Mouse (Mus musculus): ENCODE measurements around the gene Smndc1. TPM values are rescaled to one million over a fixed set of nuclear protein-coding genes. Genes with fewer than 3 reads are reported as not detected.

The Smndc1 gene
- polyA plus RNA-seq, 1 experiment = 199 TPM

DNA sequence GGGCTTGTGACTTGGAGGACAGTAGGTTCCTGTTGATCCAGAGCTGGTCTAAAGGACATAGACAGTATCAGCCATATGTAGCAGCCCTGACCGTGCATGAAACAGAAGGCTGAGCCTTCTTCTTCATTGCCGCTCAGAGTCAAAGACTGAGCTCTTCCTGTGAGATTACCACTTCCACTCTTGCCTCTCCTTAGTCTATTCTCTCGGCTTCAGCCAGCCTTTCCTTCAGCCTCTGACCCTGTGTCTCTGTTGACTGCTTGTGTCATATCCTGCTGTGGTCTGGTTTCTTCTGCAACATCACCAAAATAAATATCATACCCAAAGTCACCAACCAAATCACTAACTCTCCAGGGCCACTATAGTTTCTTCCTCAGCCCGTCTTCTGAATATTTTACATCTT, 8.8 kb upstream of the Smndc1 start:
- no peak for TF ChIP-seq GATA1 (IDR thresholded peaks at IDR 0.05; ENCODE audit: low read length)

DNA sequence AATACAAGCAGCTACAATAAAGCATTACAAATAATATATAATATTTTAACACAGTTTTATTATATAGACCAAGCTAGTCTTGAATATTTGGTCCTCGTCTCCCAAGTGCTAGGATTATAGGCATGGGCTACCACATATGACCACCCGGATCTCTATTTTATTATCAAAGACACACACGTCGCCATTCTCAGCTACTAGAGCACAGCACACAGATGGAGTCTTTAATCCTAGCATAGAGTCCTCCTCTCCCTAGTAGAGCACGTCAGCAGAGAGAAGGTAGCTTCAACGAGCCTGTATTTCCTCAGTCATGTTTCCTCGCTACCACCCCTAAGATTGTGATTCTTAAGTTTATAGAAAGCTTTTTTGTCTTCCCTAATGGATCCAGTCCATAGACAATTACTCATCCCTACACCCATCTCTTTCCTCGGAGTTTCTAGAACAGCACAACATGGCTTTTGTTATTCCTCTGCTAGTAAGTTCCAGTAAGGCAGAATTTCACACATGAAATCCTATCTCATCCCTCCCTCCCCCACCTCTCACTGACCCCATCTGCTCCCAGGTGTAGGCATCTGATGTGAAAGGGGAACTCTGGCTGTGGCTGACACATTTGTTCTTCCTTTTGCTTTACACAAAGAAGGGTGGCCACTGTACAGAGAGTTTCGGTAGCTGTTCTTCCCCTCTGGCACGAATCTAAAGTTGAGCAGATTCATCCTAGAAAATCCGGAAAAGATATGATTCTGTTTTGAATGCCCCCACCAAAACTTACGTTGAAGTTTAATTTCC, 7.3 kb upstream of the Smndc1 start:
- TF ChIP-seq GATA1 (IDR thresholded peaks at IDR 0.05; ENCODE audit: low read length) = no peak

- no peak for TF ChIP-seq GATA1 (IDR thresholded peaks at IDR 0.05; ENCODE audit: low read length)
Measured at GRCm38 (mm10) chr19:53394552-53394951, 4.2 kb upstream of the Smndc1 start.

GRCm38 (mm10) chr19:53393646-53394045, 3.3 kb upstream of the Smndc1 start:
- no peak for TF ChIP-seq GATA1 (IDR thresholded peaks at IDR 0.05; ENCODE audit: low read length)

GRCm38 (mm10) chr19:53392781-53393343, 2.5 kb upstream of the Smndc1 start:
- TF ChIP-seq GATA1 (IDR thresholded peaks at IDR 0.05; ENCODE audit: low read length) = no peak

DNA sequence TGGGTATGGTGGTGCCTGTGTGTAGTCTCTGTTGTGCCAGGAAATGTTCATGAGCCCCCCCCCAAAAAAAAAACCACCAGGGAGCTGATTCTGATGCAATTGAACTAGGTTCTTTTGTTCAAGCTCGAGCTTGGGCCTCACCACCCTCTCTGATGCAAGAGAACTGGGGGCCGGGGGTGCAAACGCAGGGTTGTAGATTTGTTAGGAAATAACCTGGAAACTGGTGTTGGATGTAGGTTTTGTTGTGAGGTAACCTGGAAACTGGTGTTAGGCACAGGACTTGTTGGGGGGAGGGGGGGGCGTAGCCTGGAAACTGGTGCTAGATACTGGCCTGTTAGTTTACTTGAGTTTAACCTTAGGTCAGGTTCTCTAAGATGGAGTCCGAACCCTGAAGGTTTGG, 1.4 kb upstream of the Smndc1 start:
- TF ChIP-seq GATA1 (IDR thresholded peaks at IDR 0.05; ENCODE audit: low read length) = no peak

DNA sequence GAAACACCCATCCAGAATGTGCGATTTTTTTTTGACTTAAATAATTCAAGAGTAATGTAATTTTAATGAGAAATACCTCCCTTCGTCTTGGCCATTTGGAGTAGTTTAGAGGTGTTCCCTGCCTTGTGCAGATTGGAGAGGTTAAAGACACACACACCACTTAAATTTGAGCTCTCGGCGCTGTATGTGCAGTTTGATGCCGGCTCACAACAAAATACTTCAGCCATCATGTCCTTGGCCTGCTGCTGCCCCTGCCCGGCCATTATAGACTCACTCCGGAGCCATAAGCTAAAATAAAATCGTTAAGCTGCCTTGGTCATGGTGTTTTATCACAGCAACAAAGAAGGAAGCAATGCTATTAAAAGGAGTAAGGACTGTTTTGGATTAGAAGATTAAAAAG, 1.0 kb upstream of the Smndc1 start:
- no peak for TF ChIP-seq GATA1 (IDR thresholded peaks at IDR 0.05; ENCODE audit: low read length)

DNA sequence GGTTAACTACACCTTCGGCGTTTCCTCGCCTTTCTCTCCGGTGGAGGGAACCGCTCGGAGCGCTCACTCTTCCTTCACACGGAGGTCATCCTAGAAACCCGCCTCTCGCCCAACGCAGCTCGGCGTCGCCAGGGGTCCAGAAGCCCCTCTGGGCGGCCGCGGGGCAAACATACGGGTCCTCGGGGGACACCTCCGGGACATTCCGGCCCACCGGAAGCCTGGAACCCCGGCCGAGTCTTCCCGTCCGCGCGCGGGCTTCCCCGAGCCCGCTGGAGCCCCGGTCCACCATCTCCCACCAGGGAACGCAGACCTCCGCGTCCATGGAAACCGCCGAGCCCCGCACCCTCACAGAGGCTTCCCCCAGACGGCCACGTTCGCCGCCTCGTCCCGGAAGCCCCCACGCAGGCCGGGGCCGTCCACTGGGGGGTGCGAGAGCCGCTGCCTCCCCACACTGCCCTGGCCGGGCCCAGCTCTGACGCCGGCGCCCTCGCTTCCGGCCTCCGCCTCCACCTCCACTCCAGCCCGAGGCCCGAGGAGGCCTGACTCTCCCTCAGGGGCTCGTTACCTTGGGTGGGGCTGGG, 437 bp downstream of the Smndc1 start:
- no peak for TF ChIP-seq GATA1 (IDR thresholded peaks at IDR 0.05; ENCODE audit: low read length)

GRCm38 (mm10) chr19:53389417-53389816, 961 bp downstream of the Smndc1 start:
- no peak for TF ChIP-seq GATA1 (IDR thresholded peaks at IDR 0.05; ENCODE audit: low read length)

GRCm38 (mm10) chr19:53383336-53383735, 7.0 kb downstream of the Smndc1 start:
- no peak for TF ChIP-seq GATA1 (IDR thresholded peaks at IDR 0.05; ENCODE audit: low read length)

GRCm38 (mm10) chr19:53378421-53378820, 12.0 kb downstream of the Smndc1 start:
- no peak for TF ChIP-seq GATA1 (IDR thresholded peaks at IDR 0.05; ENCODE audit: low read length)

DNA sequence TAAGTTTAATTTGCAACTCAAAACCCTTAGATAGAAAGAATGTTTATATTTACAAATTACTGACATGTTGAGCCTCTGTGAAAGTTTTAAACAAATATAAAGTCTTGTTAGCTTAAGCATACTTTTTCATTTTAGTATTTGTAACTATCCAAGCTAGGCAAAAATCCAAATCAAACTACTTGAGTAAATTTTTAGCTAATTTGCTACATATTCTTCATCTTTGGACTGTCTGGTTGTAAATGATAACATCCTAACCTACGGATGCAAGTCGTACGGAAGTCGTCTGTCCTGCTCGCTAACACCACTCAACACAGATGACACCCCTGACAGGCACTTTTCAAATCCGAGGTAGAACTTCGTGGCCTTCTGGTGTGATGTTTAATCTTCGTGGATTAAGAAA, 12.7 kb downstream of the Smndc1 start:
- TF ChIP-seq GATA1 (IDR thresholded peaks at IDR 0.05; ENCODE audit: low read length) = no peak

GRCm38 (mm10) chr19:53375816-53376215, 14.6 kb downstream of the Smndc1 start:
- TF ChIP-seq GATA1 (IDR thresholded peaks at IDR 0.05; ENCODE audit: low read length) = no peak

DNA sequence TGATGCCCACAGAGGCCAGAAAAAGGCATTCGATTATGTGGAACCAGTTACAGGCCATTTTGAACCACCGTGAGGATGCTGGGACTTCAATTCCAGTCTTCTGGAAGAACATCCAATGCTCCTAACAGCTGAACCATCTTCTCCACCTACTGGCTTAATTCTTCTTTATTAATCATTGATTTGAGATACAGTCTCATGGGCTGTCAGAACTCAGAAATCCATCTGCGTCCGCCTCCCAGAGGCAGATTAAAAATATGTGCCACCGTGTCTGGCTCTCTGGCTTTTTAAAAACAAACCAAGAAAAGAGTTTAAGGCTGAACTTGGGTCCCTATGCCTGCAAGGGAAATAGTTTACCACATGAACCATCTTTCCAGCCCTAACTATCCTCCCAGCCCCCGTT, 15.1 kb downstream of the Smndc1 start:
- no peak for TF ChIP-seq GATA1 (IDR thresholded peaks at IDR 0.05; ENCODE audit: low read length)

DNA sequence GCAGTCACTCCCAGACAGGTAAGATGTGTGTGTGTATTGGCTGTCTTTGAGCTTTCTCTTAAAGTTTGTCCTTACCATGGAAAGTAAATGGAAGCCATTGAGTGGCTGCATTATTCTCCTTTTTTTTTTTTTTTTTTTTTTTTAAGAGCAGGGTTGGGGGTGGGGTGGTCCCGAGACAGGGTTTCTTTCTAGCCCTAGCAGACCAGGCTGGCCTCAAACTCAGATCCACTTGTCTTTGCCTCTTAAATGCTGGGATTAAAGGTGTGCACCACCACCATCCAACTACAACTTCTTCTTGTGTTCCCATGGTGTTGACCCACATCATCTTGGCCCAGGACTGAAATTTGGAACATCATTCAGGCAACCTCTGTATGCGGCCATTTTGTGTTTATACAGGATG, 16.8 kb downstream of the Smndc1 start:
- no peak for TF ChIP-seq GATA1 (IDR thresholded peaks at IDR 0.05; ENCODE audit: low read length)

DNA sequence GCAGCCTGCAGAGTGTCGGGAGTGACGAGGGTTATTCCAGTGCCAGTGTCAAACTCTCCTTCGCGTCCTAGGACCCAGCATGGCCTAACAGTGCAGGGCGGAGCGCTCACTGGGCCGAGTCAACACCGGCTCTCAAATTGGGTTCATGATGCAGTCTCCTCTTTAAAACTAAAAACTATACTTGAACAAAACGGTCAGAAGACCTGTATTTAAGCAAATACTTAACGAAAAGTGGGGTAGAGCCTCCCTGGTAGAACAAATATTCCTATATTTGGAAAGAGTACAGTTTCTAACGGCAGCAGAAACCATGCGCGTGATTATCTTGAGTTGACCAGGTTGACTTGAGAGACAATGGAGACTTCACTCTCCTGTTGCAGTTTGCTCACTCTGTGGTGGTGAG, 18.7 kb downstream of the Smndc1 start, which contains the start of gene Gm10197:
Gene Gm10197 (minus strand): TSS at position 101 of the 400 bp plus-strand sequence.
- TF ChIP-seq GATA1 (IDR thresholded peaks at IDR 0.05; ENCODE audit: low read length) = no peak

GRCm38 (mm10) chr19:53370233-53370632, 20.1 kb downstream of the Smndc1 start:
- no peak for TF ChIP-seq GATA1 (IDR thresholded peaks at IDR 0.05; ENCODE audit: low read length)

Measured in G1E-ER4 (cell line).